Mouse (Mus musculus) testis, postnatal 10 days (tissue): ENCODE data around the gene Btbd19.

Experiments
- DNase-seq: peaks from one replicate; pipeline ENCODE4 v3.0.0; 2021; ENCODE audit warnings: low spot score

Gene Btbd19

DNA sequence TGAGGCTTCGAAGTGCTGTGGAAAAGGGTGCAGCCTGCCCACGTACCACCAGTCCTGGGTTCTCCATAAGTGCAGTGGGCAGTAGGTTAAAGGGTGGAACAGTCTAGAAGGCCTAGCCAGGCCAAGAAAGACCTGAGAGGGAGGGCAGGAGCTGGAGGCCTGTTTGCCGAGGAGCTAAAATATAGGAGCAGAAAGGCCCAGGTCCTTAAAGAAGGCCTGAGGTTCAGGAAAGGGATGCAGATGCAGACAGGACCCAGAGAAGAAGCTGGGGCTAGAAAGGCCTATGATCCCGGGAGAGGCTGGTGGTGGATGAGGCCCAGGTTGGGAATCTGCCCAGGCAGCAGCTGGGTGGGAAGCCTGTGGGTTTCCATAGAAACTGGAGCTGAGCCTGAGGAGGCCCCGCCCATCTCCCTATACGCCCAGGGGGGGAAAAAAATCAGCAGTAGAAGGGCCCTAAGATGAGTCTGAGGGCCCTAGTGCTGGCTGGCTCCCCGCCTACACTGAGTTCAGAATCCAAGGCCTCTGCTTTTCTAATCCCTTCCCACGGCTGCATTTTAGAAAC lies at the start of gene Btbd19:
Btbd19 (minus strand) TSS at position 378 of the 562 bp plus-strand sequence.
- DNase-seq = peak; percentile 84

DNA sequence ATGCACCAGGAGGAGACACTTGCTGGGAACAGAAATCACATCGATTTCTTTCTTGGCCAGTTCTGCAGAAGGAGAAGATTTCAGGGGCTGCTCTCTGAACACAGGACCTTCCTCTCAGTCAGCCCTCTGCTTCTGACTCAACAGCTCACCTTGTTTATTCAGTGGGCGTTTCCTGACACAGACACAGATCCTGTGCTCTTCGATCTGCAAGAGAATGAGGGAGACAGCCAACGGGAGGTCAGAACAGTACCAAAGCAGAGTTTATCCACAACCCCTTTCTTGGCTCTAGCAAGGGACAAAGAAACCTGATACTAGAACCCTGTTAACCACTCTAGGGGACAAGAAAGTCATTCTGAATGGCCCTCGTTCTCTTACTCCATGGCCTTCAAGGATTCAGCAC lies 44.4 kb upstream of the Btbd19 start:
- no peak for DNase-seq

DNA sequence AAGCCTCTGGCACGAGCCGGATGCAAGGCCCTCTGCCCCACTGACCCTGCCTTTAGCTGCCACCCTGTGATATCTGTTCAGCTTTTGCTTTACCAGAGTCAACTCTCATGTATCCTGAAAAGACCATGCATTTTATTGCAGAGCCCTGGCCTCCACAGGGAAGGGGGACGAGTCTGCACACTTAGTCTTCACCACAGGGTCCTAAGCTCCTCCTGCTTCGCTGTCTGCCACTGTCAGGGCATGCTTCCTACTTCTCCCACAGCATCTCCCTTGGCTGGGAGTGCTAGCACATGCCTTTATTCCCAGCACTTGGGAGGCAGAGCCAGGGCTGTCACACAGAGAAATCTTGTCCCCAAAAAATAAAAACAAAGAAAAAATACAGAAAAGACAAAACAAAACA lies 35.7 kb upstream of the Btbd19 start:
- DNase-seq = no peak

DNA sequence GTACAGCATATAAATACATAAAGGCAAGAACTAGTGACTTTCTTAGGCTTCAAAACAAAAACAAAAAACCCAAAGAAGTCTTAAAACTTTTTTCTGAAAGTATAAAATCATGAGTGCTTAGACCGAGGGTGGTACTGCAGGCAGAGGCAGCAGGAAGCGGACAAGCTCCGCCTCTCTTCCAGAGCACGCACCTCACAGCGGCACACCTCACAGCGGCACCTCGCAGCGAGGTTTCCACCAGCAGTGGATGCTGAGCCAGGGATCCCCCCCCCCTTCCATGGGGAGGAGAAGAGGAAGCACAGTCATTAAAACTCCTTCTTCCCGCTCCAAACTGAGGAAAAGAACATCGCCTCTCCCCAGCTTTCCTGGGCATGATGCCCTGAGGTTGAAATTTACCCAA lies 34.1 kb upstream of the Btbd19 start:
- DNase-seq = no peak

DNA sequence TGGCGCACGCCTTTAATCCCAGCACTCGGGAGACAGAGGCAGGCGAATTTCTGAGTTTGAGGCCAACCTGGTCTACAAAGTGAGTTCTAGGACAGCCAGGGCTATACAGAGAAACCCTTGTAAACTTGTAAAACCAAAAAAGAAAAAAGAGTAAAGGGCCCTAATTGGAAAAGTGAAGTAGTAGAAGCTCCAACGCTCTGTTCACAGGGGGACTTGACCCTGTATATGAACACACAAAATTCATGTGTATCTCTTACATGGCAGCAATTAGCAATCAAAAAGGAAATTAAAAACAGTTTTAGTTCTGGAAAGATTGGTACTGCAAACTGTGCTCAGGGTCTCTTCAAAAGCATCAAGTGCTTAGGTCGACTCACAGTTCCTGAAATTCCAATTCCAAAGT lies 30.8 kb upstream of the Btbd19 start:
- no peak for DNase-seq

DNA sequence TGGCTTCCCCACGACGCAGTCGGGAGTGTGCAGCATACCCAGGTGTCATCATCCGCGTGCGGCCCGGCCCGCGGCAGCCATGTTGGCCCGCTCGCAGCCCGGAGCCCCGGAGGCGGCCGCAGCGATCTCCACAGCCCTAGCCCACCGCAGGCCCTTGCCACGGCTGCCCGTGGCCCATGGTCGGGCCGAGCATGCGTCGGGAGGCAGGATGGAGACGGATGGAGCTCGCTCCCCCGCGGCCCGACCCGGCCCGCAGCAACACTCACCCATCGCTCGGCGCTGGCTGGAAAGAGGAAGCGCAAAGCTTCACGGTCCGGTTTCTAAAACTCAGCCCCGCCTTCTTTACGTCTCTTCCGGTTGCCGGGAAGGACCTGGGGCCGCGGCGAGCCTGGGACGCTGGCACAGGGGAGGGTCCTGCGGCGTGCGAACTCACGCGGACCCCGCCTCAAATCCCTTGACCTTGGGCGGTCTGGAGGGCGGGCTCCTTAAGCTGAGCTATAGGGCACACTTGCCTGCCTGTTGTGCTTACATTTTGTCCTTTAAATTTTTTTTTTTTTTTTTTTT lies 30.3 kb upstream of the Btbd19 start, which contains the start of gene Rps8:
Rps8 (minus strand) TSS at position 452 of the 564 bp plus-strand sequence.
- peak; percentile 86 for DNase-seq

DNA sequence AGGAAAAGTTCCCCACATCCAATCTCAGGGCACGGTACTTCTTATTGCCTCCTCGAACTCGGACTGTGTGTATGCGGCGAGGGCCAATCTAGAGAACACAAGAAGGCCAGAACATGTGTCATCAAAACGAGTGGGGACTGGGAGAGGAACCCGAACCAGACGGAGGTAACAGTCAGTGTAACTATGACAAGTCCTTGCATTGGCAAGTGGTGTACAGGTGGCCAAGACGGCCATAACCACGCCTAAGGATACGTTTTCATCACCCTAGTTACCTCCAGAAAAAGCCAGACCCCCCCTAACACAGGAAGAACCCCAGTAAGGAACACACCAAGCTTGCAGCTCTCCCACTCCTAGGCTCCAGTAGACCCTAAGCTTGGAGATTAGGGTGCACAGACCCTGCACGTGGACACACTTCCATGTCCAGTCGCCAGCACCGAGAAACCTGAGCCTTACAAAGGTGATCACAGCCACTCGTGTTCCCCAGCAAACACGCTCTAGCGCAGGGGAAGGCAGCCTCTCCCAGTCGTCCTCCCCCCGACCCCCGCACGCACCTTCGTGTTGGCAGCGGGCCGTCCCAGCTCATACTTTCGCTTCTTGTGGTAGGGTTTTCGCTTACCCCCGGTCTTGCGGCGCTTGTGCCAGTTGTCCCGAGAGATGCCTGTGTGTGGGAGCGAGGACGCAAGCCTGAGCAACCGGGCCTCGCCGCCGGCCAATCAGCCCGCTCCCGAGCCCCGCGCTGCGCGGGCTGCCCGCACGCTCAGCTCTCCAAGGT lies 29.7 kb upstream of the Btbd19 start:
- no peak for DNase-seq

DNA sequence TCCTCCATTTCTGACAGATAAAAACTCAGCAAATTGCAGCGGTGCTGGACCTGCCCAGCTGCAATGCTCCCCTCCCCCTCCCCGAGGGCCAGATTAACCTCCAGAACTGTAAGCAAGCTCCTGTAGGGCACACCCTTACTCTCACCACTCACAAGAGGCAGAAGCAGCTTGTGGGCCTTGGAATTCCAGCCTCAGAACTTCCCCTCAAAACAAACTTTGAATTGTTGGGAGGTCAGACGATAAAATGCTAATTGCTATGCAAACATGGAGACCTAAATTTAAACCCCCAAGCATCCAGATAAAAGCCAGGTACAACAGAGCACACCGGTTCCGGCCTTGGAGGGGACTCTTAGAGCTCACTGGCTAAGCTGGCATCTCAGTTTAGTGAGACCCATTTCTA lies 27.2 kb upstream of the Btbd19 start:
- no peak for DNase-seq

DNA sequence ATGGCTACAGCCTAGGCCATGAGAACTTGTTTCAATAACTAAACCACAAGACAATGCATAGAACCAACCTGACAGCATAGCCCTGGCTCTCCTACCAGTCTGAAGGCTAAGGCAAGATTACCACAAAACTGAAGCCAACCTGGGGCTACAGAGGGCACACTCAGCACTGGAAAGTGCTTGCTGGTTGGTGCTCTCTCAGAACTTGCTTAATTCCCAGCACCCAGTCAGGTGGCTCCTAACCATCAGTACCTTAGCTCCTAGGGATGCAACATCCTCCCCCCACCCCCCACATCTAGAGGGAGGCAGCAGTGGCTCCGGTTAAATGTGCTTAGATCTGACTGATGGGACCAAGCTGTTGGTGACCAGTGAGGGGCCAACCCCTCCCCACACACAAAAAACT lies 25.9 kb upstream of the Btbd19 start:
- DNase-seq = no peak

DNA sequence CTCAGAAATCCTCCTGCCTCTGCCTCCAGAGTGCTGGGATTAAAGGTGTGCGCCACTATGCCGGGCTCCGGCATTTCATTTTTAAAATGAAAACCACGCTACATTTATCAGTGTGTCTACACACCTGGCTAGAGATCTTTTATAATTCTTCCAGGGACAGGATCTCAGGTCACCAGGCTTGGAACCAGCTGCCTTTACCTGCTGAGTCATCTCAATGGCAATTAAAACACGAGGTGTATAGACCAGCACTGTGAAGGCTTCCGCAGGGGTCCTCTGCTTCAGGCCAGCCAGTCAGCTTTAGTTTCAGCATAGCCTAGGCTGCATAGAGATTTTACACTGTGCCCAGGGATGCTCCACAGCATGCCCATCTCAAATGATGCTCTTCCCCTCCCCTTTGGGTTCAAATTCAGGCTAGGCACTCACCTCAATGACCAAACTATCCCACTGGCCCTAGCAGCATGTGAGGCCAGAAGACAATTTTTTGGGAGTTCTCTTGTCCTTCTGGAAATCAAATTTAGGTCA lies 24.7 kb upstream of the Btbd19 start:
- no peak for DNase-seq

DNA sequence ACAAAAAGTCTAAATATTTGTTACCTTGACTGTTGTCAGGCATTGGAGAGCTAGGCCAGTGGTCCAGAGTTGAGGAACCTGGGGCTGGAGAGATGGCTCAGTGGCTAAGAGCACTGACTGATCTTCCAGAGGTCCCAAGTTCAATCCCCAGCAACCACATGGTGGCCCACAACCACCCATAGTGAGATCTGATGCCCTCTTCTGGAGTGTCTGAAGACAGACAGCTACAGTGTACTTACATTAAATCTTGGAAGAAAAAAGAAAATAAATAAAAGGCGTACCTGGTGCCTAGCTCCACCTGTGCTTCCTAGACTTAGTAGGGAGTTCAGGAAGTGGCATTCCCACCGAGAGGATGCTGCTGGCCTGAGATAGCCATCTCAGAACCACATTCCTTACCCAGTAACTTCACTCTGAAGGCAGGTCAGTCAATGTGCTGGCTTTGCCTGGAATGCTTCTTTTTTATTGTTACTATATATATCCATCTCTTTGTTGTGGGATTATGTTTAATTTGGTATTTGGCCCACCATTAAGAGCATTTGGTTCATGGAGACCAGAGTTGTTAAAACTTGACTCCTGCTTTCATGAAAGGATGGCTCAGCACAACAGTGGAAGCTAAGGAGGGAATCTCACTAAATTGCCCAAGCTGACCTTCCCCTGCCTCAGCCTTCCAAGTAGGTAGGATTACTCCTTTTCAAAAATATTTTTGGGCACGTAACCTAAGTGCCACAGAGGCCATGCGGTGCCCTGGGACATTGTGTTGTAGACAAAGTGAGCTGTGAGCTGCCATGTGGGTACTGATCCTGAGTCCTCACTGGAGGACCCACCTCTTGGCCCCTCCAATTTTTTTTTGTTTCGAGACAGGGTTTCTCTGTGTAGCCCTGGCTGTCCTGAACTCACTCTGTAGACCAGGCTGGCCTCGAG lies 24.0 kb upstream of the Btbd19 start:
- no peak for DNase-seq

DNA sequence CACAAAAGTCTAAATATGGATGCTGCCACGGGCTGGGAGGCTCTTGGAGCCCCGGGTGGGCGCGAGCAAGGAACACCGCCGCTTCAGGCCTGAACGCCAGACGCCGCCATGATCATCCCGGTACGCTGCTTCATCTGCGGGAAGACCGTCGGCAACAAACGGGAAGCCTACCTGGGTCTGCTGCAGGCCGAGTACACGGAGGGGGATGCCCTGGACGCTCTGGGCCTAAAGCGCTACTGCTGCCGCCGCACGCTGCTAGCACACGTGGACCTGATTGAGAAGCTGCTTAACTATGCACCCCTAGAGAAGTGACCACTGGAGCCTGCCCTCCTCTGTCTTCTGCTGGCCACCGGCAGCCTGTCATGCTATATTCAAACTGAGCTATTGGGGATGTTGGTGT lies 23.3 kb upstream of the Btbd19 start:
- DNase-seq = no peak

DNA sequence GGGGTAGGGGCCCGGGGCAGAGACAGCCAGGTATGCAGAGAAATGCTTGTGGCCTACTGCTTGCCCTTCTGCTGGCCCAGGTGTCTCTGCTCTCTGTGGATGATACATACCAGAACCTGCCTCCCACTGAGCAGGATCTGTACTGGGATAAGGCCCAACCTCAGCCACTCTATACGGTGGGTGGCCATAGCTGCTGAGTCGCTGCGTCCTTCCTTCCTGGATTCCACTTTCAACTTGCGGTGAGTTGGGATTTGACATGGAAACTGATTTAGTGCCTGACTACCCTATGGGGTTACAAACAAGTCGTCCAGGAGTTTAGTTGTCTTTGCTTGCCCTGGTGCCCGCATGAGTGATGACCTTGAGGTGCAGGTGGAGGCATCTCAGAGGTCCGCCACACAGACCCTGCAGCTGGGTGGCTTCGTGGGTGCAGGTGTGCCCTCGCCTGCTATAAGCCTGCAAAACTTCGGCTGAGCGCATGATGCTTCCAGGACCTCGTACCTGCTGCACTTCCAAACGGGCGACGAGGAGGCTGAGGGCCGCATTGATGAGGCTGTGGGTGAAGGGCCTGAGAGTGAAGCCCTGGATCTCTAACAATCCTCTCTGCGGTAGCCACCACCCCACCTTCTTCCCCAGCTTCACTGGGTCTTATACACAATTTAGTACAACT lies 22.7 kb upstream of the Btbd19 start:
- no peak for DNase-seq

DNA sequence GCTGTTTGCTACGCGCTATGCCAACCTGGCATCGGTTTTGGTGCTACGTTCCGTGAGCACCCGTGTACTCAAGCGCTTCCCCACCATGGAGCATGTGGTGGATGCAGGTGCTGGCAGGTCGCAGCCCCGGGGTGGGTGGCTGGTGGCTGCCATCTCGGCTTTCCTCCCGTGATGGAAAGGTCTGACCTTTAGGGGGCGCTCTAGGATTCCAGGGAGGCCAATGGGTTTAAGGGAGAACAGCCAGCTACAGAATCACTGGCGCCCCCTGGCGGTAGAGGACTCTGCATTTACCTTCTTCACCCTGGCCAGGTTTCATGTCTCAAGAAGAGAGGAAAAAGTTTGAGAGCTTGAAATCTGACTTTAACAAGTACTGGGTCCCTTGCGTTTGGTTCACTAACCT lies 20.7 kb upstream of the Btbd19 start:
- DNase-seq = peak; percentile 96

DNA sequence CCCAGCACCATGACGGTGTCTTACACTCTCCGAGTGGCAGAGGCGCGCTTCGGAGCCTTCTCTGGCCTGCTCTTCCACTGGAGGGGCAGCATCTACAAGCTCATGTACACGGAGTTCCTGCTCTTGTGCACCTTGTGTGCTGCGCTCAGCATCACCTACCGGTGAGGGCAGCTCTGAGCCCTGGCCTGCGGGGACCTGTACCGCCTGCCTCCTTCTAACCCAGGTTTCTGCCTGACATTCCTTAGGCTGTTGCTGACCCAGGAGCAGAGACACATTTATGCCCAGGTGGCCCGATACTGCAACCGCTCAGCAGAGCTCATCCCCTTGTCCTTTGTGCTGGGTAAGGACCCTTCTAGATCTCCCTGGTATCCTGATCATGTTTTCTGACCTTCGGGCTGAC lies 19.7 kb upstream of the Btbd19 start:
- no peak for DNase-seq

DNA sequence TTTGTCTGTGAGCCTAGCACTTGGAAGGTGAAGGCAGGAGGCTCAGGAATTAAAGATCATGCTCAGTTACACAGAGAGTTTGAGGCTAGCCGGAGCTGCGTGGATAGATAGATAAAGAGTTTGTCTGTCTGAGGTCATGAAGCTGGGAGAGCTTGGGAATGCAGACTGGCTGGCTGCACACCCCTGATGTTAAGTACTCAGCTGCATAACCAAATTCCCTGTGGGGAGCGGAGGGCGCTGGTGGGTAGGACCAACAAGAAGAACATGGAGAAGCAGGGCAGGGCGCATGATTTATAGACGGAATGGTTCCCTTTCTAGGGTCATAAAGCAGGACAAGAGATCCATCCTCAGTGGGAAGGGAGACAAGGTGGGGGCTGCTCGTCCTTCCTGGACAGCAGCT lies 17.5 kb upstream of the Btbd19 start:
- no peak for DNase-seq

DNA sequence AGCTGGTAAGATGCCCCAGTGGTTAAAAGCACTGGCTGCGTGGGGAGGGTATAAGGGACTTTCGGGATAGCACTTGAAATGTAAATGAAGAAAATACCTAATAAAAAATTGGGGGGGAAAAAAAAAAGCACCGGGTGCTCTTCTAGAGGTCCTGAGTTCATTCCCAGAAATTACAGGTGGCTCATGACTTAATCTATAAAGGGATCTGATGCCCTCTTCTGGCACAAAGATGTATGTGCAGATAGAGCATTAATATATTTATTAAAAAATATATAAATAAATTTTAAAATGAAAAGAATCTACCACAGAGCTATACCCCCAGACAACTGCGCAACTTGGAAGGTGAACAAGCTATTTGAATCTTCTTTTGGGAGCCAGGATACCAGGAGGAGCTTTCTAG lies 15.1 kb upstream of the Btbd19 start:
- no peak for DNase-seq

DNA sequence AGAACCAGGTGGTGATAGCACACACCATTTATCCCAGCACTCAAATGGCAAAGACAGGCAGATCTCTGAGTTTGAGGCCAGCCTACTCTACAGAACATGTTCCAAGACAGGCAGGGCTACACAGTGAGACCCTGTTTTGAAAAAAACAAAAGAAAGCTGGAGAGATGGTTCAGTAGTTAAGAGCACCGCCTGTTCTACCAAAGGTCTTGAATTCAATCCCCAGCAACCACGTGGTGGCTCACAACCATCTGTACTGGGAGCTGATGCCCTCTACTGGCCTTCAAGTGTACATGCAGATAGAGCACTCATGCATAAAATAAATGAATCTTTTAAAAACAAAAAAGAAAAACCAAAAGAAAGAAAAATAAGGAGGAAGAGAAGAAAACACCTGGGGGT lies 13.7 kb upstream of the Btbd19 start:
- DNase-seq = no peak

DNA sequence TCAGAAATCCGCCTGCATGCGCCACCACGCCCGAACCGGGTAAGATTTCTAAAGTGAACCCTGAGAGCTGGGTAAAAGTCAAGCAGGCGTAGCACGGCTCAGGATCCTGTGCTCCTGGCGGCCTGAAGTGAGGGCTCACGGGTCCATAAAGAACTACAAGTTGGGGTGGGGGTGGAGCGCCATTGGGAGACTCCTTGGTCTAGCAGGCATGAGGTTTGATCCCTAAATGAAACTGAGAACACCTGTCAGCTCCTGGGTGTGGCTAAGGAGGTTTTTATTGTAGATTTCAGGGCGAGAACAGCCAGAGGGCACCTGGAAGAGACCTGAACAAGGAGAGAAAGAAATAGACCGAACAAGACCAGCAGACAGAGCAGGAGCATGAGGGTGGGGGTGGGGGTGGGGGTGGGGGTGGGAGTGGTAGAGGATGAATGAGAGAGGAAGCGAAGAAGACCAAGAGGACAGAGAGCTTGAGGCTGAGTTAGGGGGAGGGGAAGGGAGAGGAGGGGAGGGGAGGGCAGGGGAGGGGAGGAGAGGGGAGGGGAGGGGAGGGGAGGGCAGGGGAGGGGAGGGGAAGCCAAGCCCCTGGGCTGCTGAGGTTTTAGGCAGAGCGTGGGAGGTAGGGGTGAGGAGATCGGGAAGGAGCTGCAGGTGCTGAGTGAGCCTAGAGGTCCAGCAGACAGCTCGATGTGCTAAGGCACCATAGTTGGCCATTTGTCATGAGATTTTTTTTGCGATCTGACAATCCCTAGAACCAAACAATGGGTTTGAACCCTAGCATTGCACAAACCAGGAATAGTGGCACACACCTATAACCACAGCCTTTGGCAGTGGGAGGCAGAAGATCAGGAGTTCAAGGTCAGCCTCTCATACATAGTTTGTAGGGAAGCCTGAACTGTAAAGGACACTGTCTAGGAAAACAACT lies 13.0 kb upstream of the Btbd19 start:
- DNase-seq = no peak

DNA sequence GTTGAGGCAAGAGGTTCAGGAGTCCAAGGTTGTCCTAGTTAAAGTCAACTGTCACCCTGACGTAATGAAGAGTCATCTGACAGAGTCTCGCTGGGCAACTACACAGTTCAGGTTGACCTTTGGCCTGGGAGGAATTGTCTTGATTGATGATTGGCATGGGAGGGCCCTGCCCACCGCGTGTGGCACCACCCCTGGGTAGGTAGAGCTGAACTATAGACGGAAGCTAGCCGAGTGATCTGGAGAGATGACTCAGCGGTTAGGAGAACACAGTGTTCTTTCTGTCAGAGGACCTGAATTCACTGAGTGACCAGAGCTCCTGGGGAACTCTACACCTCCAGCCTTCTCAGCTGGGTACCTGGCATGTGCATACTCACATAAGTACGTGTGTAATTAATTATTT lies 10.5 kb upstream of the Btbd19 start:
- DNase-seq = no peak

DNA sequence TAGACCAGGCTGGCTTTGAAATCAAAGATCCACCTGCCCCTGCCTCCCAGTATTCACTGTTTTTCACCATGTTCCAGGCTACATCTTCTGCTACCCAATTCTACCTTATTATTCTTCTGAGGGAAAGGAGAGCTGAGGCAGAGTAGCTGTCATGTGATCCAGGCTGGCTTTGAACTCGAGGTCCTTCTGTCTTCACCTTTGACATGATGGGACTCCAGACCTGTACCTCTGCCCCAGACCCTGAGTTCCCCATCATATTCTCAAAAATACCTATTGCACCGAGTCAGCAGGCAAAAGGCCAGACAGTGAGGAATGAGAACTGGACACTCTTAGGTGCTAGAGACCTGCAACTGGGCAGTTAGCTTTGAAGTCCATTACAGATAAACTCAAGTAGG lies 9.1 kb upstream of the Btbd19 start:
- no peak for DNase-seq
